ENCODE assay signal across 8 mouse cellular contexts in the genomic region with DNA sequence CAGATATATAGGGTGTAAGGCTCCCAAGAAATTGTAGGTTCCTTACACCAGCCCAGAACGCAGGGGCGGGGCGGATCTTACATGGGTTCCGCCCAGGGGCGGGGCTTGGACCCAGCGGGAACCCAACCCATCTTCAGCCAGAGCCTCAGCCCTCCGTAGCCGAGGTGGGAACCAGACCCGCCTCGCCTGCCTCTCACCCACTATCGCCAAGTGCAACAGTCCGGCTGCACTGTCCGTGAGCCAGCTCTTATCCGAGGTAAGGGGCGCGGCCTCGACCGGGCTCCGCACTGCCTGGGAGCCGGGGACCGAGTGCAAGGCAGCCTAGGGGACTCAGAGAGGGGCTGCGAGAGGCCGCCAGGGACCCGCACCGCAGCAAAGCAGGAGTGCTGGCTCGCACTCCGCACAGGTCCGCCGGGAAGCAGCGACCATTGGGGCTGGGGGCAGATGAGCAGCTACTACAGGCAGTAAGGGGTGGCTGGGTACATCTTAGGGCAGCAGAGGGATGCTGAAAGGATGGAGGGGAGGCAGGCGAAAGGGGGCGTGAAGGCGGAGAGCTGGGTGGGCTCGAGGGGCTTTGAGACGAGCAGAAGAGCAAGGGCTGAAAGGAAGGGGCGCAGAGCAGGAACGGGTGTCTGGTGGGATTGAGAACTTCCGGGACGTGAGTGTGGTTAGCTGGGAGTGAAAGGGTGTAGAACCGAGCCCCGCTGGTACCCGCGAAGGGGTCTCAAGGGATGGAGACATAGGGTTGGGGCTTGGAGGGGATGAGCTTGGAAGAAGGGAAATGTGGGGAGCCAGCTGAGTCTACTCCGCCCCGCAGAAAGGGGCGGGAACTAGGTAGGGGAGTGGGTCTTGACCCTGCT. TPM values are rescaled to one million over a fixed set of nuclear protein-coding genes. Genes with fewer than 3 reads are reported as not detected.
A peak's percentile ranks its signal among the peaks of the same experiment; 100 is the strongest.
DNase-seq lines count a peak whose midpoint lies in the region; ATAC-seq and TF ChIP-seq lines count a peak whose summit lies in the region.

A gene (plus strand): TSS at position 101 of the 860 bp plus-strand sequence.

- H3K36me3 ChIP-seq in G1E (replicated peaks) = no peaks in the 10 kb centered on the region
- no peaks in the 10 kb centered on the region for H3K36me3 ChIP-seq in forebrain, embryonic 14.5 days (ENCODE audit: control insufficient read depth, insufficient read depth, low read length)
- no peaks in the 10 kb centered on the region for H3K36me3 ChIP-seq in neural tube, embryonic 15.5 days
- H3K36me3 ChIP-seq in thymus, adult 2 months (ENCODE audit: control insufficient read depth, insufficient read depth, low read length) = no peaks in the 10 kb centered on the region

- H3K27me3 ChIP-seq in G1E (ENCODE audit: insufficient read depth, low read length) = peaks cover 34% of the 10 kb centered on the region
- H3K27me3 ChIP-seq in forebrain, embryonic 14.5 days (replicated peaks; ENCODE audit: control insufficient read depth, insufficient read depth, low read length) = no peaks in the 10 kb centered on the region
- no peaks in the 10 kb centered on the region; the same call in 1 of the 2 replicates for H3K27me3 ChIP-seq in neural tube, embryonic 15.5 days (replicated peaks)
- H3K27me3 ChIP-seq in thymus, adult 2 months (ENCODE audit: control insufficient read depth, insufficient read depth, low read length) = no peaks in the 10 kb centered on the region; the same call in 1 of the 2 replicates

- no peak for TF ChIP-seq CTCF in G1E (IDR thresholded peaks at IDR 0.05; ENCODE audit: low read depth, low read length)
- no peak for TF ChIP-seq CTCF in lung, adult 2 months (IDR thresholded peaks at IDR 0.05; ENCODE audit: insufficient read depth, low read length)
- no peak for TF ChIP-seq CTCF in thymus, adult 2 months (IDR thresholded peaks at IDR 0.05; ENCODE audit: borderline replicate concordance, control insufficient read depth, extremely low read depth, insufficient read depth, low read length, poor library complexity)

- H3K4me1 ChIP-seq in G1E (ENCODE audit: insufficient read depth, low read depth, low read length) = peaks cover 6% of the 10 kb centered on the region; the same call in 1 of the 2 replicates
- H3K4me1 ChIP-seq in forebrain, embryonic 14.5 days (ENCODE audit: control insufficient read depth, insufficient read depth, low read length) = peaks cover 3% of the 10 kb centered on the region; the same call in 1 of the 2 replicates
- peaks cover 3% of the 10 kb centered on the region; the same call in 1 of the 2 replicates for H3K4me1 ChIP-seq in lung, adult 2 months (ENCODE audit: control insufficient read depth, insufficient read depth, low read length)
- H3K4me1 ChIP-seq in neural tube, embryonic 15.5 days = peaks cover 6% of the 10 kb centered on the region; the same call in 1 of the 2 replicates
- peaks cover 9% of the 10 kb centered on the region for H3K4me1 ChIP-seq in thymus, adult 2 months (replicated peaks; ENCODE audit: control insufficient read depth, insufficient read depth, low read length)

- WGBS in forebrain, embryonic 14.5 days = under 1% methylated on average over 46 of the region's 46 CpGs
- WGBS in lung, adult 2 months = 1% methylated on average over 46 of the region's 46 CpGs
- under 1% methylated on average over 46 of the region's 46 CpGs for WGBS in neural tube, embryonic 15.5 days
- WGBS in thymus, adult 2 months = 4% methylated on average over 46 of the region's 46 CpGs

- H3K27ac ChIP-seq in forebrain, embryonic 14.5 days (ENCODE audit: low read depth, low read length) = no peak within 1 kb of the TSS
- peak within 1 kb of the TSS; percentile 79 for H3K27ac ChIP-seq in neural tube, embryonic 15.5 days (replicated peaks)
- no peak within 1 kb of the TSS for H3K27ac ChIP-seq in thymus, adult 2 months (ENCODE audit: control insufficient read depth, insufficient read depth, low read length)

- H3K4me2 ChIP-seq in forebrain, embryonic 14.5 days (ENCODE audit: low read length) = peak within 1 kb of the TSS; percentile 86
- peak within 1 kb of the TSS; percentile 89 for H3K4me2 ChIP-seq in neural tube, embryonic 15.5 days

- peak within 1 kb of the TSS; percentile 69 for H3K9ac ChIP-seq in forebrain, embryonic 14.5 days (ENCODE audit: low read length)
- peak within 1 kb of the TSS; percentile 69 for H3K9ac ChIP-seq in neural tube, embryonic 15.5 days (replicated peaks)

- DNase-seq in G1E (ENCODE audit: low spot score) = no peak
- DNase-seq in cerebellum, adult 11-12 months = peak; percentile 11
- DNase-seq in forebrain, embryonic 14.5 days (ENCODE audit: low spot score) = peak; percentile 83
- peak; percentile 57 for DNase-seq in heart, postnatal 4 days
- DNase-seq in layer of hippocampus, adult 18-20 months (ENCODE audit: low spot score in 2 of 2) = peak; percentile 16 to 32
- peak; percentile 54 for DNase-seq in lung, adult 2 months
- DNase-seq in thymus, adult 2 months = peak; percentile 45

- H3K9me3 ChIP-seq in G1E (replicated peaks) = no peaks in the 10 kb centered on the region
- H3K9me3 ChIP-seq in forebrain, embryonic 14.5 days (replicated peaks; ENCODE audit: control insufficient read depth, low read length) = no peaks in the 10 kb centered on the region
- H3K9me3 ChIP-seq in neural tube, embryonic 15.5 days (replicated peaks) = no peaks in the 10 kb centered on the region

- ATAC-seq in G1E (ENCODE audit: extremely low read depth, insufficient number of reproducible peaks, low FRiP score, poor library complexity, severe bottlenecking) = no peak
- peak; percentile 95 for ATAC-seq in forebrain, embryonic 14.5 days
- peak; percentile 94 for ATAC-seq in neural tube, embryonic 15.5 days (ENCODE audit: low FRiP score)

- peak within 1 kb of the TSS; percentile 52; the same call in 1 of the 2 replicates for H3K4me3 ChIP-seq in G1E (ENCODE audit: low read depth, low read length)
- H3K4me3 ChIP-seq in forebrain, embryonic 14.5 days (ENCODE audit: low read depth, low read length) = peak within 1 kb of the TSS; percentile 63
- peak within 1 kb of the TSS; percentile 50 for H3K4me3 ChIP-seq in lung, adult 2 months (replicated peaks; ENCODE audit: extremely low read depth, low read depth, low read length)
- H3K4me3 ChIP-seq in neural tube, embryonic 15.5 days (replicated peaks) = peak within 1 kb of the TSS; percentile 69
- peak within 1 kb of the TSS; percentile 38 for H3K4me3 ChIP-seq in thymus, adult 2 months (ENCODE audit: control insufficient read depth, insufficient read depth, low read length)

- TF ChIP-seq POLR2A in lung, adult 2 months (IDR thresholded peaks at IDR 0.05; ENCODE audit: borderline replicate concordance, extremely low read depth, low read depth, low read length) = no peak
- TF ChIP-seq POLR2A in thymus, adult 2 months (IDR thresholded peaks at IDR 0.05; ENCODE audit: control insufficient read depth, extremely low read depth, insufficient read depth, low read length, poor library complexity) = no peak

RNA-seq across cellular contexts. Expression of the gene that starts here (rescaled TPM):
- total RNA-seq in G1E (2014; fragmentation: Nextera tagmentation) (not detected in 2 replicates), G1E (2017) (0.05 and 0.06 TPM in 2 replicates)
- 0.13 TPM in 1 of 2 replicates, not detected in the other for polyA plus RNA-seq in G1E (2012)
- polyA plus RNA-seq in forebrain, embryonic 14.5 days (2014; fragmentation: Nextera tagmentation; extraction: Ambion mirVana) = 79.7 and 87.4 TPM in 2 replicates
- 1 to 10 TPM; 1.0 to 1.3 TPM for total RNA-seq in heart, postnatal 4 days (2021)
- 10 to 100 TPM; 54.8 to 58.8 TPM for total RNA-seq in layer of hippocampus, adult 18-20 months (2021)
- polyA plus RNA-seq in lung, adult 2 months (2012; rRNA removed) = 1.9 and 2.3 TPM in 2 replicates
- 167 and 208 TPM in 2 replicates for polyA plus RNA-seq in neural tube, embryonic 15.5 days (2015; fragmentation: Nextera tagmentation; extraction: Ambion mirVana)
- polyA plus RNA-seq in thymus, adult 2 months (2012; rRNA removed) = 0.91 and 1.7 TPM in 2 replicates

Comparison
In these comparisons a context has a peak if more than half of its experiments do, and no peak if none do; other contexts are left out.
1. RNA of the gene that starts here (total RNA-seq): 54.8 to 58.8 TPM in layer of hippocampus, adult 18-20 months; 1.0 to 1.3 TPM in heart, postnatal 4 days and 0.05 to 0.06 TPM in G1E; every median in the first group is over 10 times any median in the second.
2. RNA of the gene that starts here (polyA plus RNA-seq): 167 to 208 TPM in neural tube, embryonic 15.5 days and 79.7 to 87.4 TPM in forebrain, embryonic 14.5 days; 1.9 to 2.3 TPM in lung, adult 2 months, 0.91 to 1.7 TPM in thymus, adult 2 months and 0.13 TPM in G1E; every median in the first group is over 10 times any median in the second.
3. Peak in every context shown above with its lines, with median percentiles within 50 percentile points of each other: H3K4me3 ChIP-seq.